Mouse (Mus musculus) hindbrain, embryonic 12.5 days (tissue): ENCODE results near the gene Aldh3b3. TPM values are rescaled to one million over a fixed set of nuclear protein-coding genes. Genes with fewer than 3 reads are reported as not detected.
"Not testable (repeated sequence)": the region's sequence is repeated elsewhere in the genome, so short reads cannot be mapped to it uniquely, and the experiment has no call there.

Experiments
- ATAC-seq: fragments of 200-750 bp; cut with Nextera tagmentation; 2 replicates; pipeline ENCODE4 v1.8.0; 2017; ENCODE audit warnings: moderate TSS enrichment; ENCODE audit not compliant: low FRiP score
- H3K27ac ChIP-seq: fragments of 300-500 bp; sonication (generic); 2 replicates; pipeline ENCODE4 v1.5.1; 2016; ENCODE audit warnings: mild to moderate bottlenecking
- H3K27me3 ChIP-seq: fragments of 300-500 bp; sonication (generic); 2 replicates; pipeline ENCODE4 v1.6.1; 2016; ENCODE audit warnings: mild to moderate bottlenecking
- H3K36me3 ChIP-seq: fragments of 300-500 bp; sonication (generic); 2 replicates; pipeline ENCODE4 v1.6.1; 2016; ENCODE audit warnings: mild to moderate bottlenecking
- H3K4me1 ChIP-seq: fragments of 300-500 bp; sonication (generic); 2 replicates; pipeline ENCODE4 v1.6.1; 2016
- H3K4me2 ChIP-seq: fragments of 300-500 bp; sonication (generic); replicated peaks from 2 replicates; pipeline ENCODE4 v1.6.1; 2016; ENCODE audit warnings: mild to moderate bottlenecking
- H3K4me3 ChIP-seq: fragments of 300-500 bp; sonication (generic); 2 replicates; pipeline ENCODE4 v1.5.1; 2016; ENCODE audit warnings: mild to moderate bottlenecking
- H3K9ac ChIP-seq: fragments of 300-500 bp; sonication (generic); 2 replicates; pipeline ENCODE4 v1.6.1; 2016; ENCODE audit warnings: mild to moderate bottlenecking, moderate library complexity
- H3K9me3 ChIP-seq: fragments of 300-500 bp; sonication (generic); replicated peaks from 2 replicates; pipeline ENCODE4 v1.6.1; 2016; ENCODE audit warnings: mild to moderate bottlenecking
- WGBS: fragments of 180-500 bp; shearing (Covaris S2); methylation state at CpG from one replicate; pipeline ENCODE4 v1.1.7; 2016; 5-methylcytosine and 5-hydroxymethylcytosine counted together
- polyA plus RNA-seq: library from polyadenylated mRNA; unstranded; fragments of >200 nt; fragmentation: Nextera tagmentation; extraction: Ambion mirVana; gene quantifications from 2 replicates; pipeline ENCODE4 v1.2.1, GENCODE M21; 2016

Gene Aldh3b3
- polyA plus RNA-seq, 1 experiment from 2014 or later: not detected

GRCm38 (mm10) chr19:3960211-3960610 lies 1.8 kb downstream of the Aldh3b3 start:
- 86% methylated on average over 5 of the region's 5 CpGs for WGBS

GRCm38 (mm10) chr19:3961805-3962204 lies 3.4 kb downstream of the Aldh3b3 start:
- not testable (repeated sequence) for H3K4me2 ChIP-seq, H3K9me3 ChIP-seq, H3K27ac ChIP-seq, ATAC-seq, H3K9ac ChIP-seq, H3K36me3 ChIP-seq, H3K27me3 ChIP-seq, H3K4me1 ChIP-seq, H3K4me3 ChIP-seq
- WGBS: 83% methylated on average over 6 of the region's 6 CpGs

More at GRCm38 (mm10) chr19:3960211-3960610, 1.8 kb downstream of the Aldh3b3 start:
- Histone ChIP-seq H3K27ac (no peak overlapping the region), H3K36me3 (no peaks in the 10 kb centered on the region), H3K4me3 (no peak overlapping the region), H3K9ac (no peak overlapping the region), H3K4me1 (no peaks in the 10 kb centered on the region), H3K27me3 (0 out of 2 replicates have a peak, but pooled peaks cover 4% of the 10 kb centered on the region), H3K9me3 (no peaks in the 10 kb centered on the region), H3K4me2 (no peak overlapping the region)
- no peak for ATAC-seq

GRCm38 (mm10) chr19:3962469-3962868 lies 4.0 kb downstream of the Aldh3b3 start:
- no peak for ATAC-seq
- no peaks in the 10 kb centered on the region for H3K36me3 ChIP-seq
- no peak overlapping the region for H3K4me3 ChIP-seq
- H3K4me2 ChIP-seq: no peak overlapping the region
- no peak overlapping the region for H3K27ac ChIP-seq
- no peak overlapping the region for H3K9ac ChIP-seq
- H3K27me3 ChIP-seq: no peaks in the 10 kb centered on the region
- no peaks in the 10 kb centered on the region for H3K9me3 ChIP-seq
- 11% methylated on average over 2 of the region's 2 CpGs for whole genome bisulfite sequencing
- no peaks in the 10 kb centered on the region for H3K4me1 ChIP-seq

GRCm38 (mm10) chr19:3964030-3964429 lies 5.6 kb downstream of the Aldh3b3 start:
- 0 out of 2 replicates have a peak, but pooled peaks cover 3% of the 10 kb centered on the region for H3K4me1 ChIP-seq
- ATAC-seq: no peak
- H3K9ac ChIP-seq: no peak overlapping the region
- no peaks in the 10 kb centered on the region for H3K9me3 ChIP-seq
- no peaks in the 10 kb centered on the region for H3K27me3 ChIP-seq
- no peaks in the 10 kb centered on the region for H3K36me3 ChIP-seq
- H3K4me2 ChIP-seq: no peak overlapping the region
- no peak overlapping the region for H3K27ac ChIP-seq
- H3K4me3 ChIP-seq: no peak overlapping the region
- WGBS: 77% methylated on average over 4 of the region's 4 CpGs

GRCm38 (mm10) chr19:3966330-3967075 lies 8.1 kb downstream of the Aldh3b3 start:
- H3K9ac ChIP-seq: no peak overlapping the region
- no peak overlapping the region for H3K4me2 ChIP-seq
- H3K4me3 ChIP-seq: no peak overlapping the region
- no peaks in the 10 kb centered on the region for H3K9me3 ChIP-seq
- 0 out of 2 replicates have a peak, but pooled peaks cover 3% of the 10 kb centered on the region for H3K4me1 ChIP-seq
- no peaks in the 10 kb centered on the region for H3K27me3 ChIP-seq
- 67% methylated on average over 11 of the region's 11 CpGs for WGBS
- H3K36me3 ChIP-seq: no peaks in the 10 kb centered on the region
- no peak overlapping the region for H3K27ac ChIP-seq
- ATAC-seq: no peak

- 72% methylated on average over 3 of the region's 3 CpGs for WGBS
- Histone ChIP-seq H3K27ac (no peak overlapping the region), H3K27me3 (no peaks in the 10 kb centered on the region)
These were observed 8.8 kb downstream of the Aldh3b3 start for GRCm38 (mm10) chr19:3967258-3967657.

GRCm38 (mm10) chr19:3972229-3972628 lies 13.8 kb downstream of the Aldh3b3 start, which contains the start of gene Aldh3b2:
Gene Aldh3b2 (plus strand): TSS chr19:3972328.
- WGBS: 57% methylated on average over 9 of the region's 9 CpGs
- Histone ChIP-seq H3K4me1 (0 out of 2 replicates have a peak, but pooled peaks cover 3% of the 10 kb centered on the region), H3K27ac (no peak within 1 kb of the TSS), H3K36me3 (no peaks in the 10 kb centered on the region), H3K27me3 (no peaks in the 10 kb centered on the region), H3K4me2 (no peak within 1 kb of the TSS), H3K9ac (no peak within 1 kb of the TSS), H3K4me3 (no peak within 1 kb of the TSS), H3K9me3 (no peaks in the 10 kb centered on the region)
- ATAC-seq: no peak

More at GRCm38 (mm10) chr19:3967258-3967657, 8.8 kb downstream of the Aldh3b3 start:
- no peak overlapping the region for H3K9ac ChIP-seq
- no peaks in the 10 kb centered on the region for H3K9me3 ChIP-seq
- ATAC-seq: no peak
- H3K4me2 ChIP-seq: no peak overlapping the region
- no peaks in the 10 kb centered on the region for H3K36me3 ChIP-seq
- H3K4me3 ChIP-seq: no peak overlapping the region
- 0 out of 2 replicates have a peak, but pooled peaks cover 3% of the 10 kb centered on the region for H3K4me1 ChIP-seq

GRCm38 (mm10) chr19:3974608-3975007 lies 16.2 kb downstream of the Aldh3b3 start:
- H3K27ac ChIP-seq, H3K9ac ChIP-seq, H3K4me1 ChIP-seq, H3K36me3 ChIP-seq, H3K27me3 ChIP-seq, H3K9me3 ChIP-seq, H3K4me2 ChIP-seq, ATAC-seq, H3K4me3 ChIP-seq: not testable (repeated sequence)
- 87% methylated on average over 6 of the region's 6 CpGs for WGBS

- H3K36me3 ChIP-seq: no peaks in the 10 kb centered on the region
- WGBS: 81% methylated on average over 2 of the region's 2 CpGs
- H3K9me3 ChIP-seq: no peaks in the 10 kb centered on the region
- H3K27me3 ChIP-seq: no peaks in the 10 kb centered on the region
- no peak overlapping the region for H3K4me3 ChIP-seq
- H3K4me1 ChIP-seq: peaks cover 5% of the 10 kb centered on the region; the same call in 1 of the 2 replicates
- H3K4me2 ChIP-seq: no peak overlapping the region
- H3K27ac ChIP-seq: no peak overlapping the region
- ATAC-seq: no peak
- H3K9ac ChIP-seq: no peak overlapping the region
These were observed 17.4 kb downstream of the Aldh3b3 start for GRCm38 (mm10) chr19:3975866-3976265.

- H3K9ac ChIP-seq: no peak overlapping the region
- H3K4me2 ChIP-seq: no peak overlapping the region
- H3K36me3 ChIP-seq: no peaks in the 10 kb centered on the region
- ATAC-seq: peak; percentile 52
- peaks cover 24% of the 10 kb centered on the region for H3K4me1 ChIP-seq
- H3K27me3 ChIP-seq: no peaks in the 10 kb centered on the region
- no peak overlapping the region for H3K4me3 ChIP-seq
- H3K9me3 ChIP-seq: no peaks in the 10 kb centered on the region
- WGBS: 16% methylated on average over 4 of the region's 4 CpGs
- H3K27ac ChIP-seq: no peak overlapping the region
These were observed 21.9 kb downstream of the Aldh3b3 start for GRCm38 (mm10) chr19:3980309-3980708.

- Histone ChIP-seq H3K9me3 (no peaks in the 10 kb centered on the region), H3K4me1 (peaks cover 29% of the 10 kb centered on the region), H3K9ac (no peak overlapping the region), H3K36me3 (no peaks in the 10 kb centered on the region), H3K4me2 (no peak overlapping the region), H3K27me3 (no peaks in the 10 kb centered on the region), H3K4me3 (no peak overlapping the region), H3K27ac (no peak overlapping the region)
- ATAC-seq: no peak
- 84% methylated on average over 9 of the region's 9 CpGs for WGBS
These were observed 22.5 kb downstream of the Aldh3b3 start for GRCm38 (mm10) chr19:3980917-3981316.

GRCm38 (mm10) chr19:3983527-3984200 lies 25.2 kb downstream of the Aldh3b3 start:
- peaks cover 36% of the 10 kb centered on the region for H3K4me1 ChIP-seq
- 27% methylated on average over 9 of the region's 9 CpGs for WGBS
- 0 out of 2 replicates have a peak overlapping the region, but pooled peaks have one; percentile 1 for H3K27ac ChIP-seq
- no peak for ATAC-seq
- H3K4me2 ChIP-seq: no peak overlapping the region
- H3K9me3 ChIP-seq: no peaks in the 10 kb centered on the region
- no peak overlapping the region for H3K4me3 ChIP-seq
- H3K36me3 ChIP-seq: no peaks in the 10 kb centered on the region
- no peaks in the 10 kb centered on the region for H3K27me3 ChIP-seq
- H3K9ac ChIP-seq: no peak overlapping the region
